Mouse (Mus musculus) heart, postnatal 10 days (tissue): Measurements from ENCODE around the gene Gas8. TPM values are rescaled to one million over a fixed set of nuclear protein-coding genes. Genes with fewer than 3 reads are reported as not detected.
"Not testable (repeated sequence)": the region's sequence is repeated elsewhere in the genome, so short reads cannot be mapped to it uniquely, and the experiment has no call there.

Experiments used
- DNase-seq, 2 experiments: peaks; one replicate each; pipeline ENCODE4 v3.0.0; 2021
- intact Hi-C: fragments of 180-260 bp; cut with DNase I; formaldehyde crosslinking; loops from one replicate; pipeline ENCODE4 v1.15.1; 2025
- total RNA-seq, 2 experiments: library from RNA; stranded (reverse); gene quantifications; 2 replicates each; pipeline ENCODE4 v1.2.3; 2021

Gene Gas8
- total RNA-seq, 2 experiments from 2014 or later: 6.1 to 7.1 TPM

DNA sequence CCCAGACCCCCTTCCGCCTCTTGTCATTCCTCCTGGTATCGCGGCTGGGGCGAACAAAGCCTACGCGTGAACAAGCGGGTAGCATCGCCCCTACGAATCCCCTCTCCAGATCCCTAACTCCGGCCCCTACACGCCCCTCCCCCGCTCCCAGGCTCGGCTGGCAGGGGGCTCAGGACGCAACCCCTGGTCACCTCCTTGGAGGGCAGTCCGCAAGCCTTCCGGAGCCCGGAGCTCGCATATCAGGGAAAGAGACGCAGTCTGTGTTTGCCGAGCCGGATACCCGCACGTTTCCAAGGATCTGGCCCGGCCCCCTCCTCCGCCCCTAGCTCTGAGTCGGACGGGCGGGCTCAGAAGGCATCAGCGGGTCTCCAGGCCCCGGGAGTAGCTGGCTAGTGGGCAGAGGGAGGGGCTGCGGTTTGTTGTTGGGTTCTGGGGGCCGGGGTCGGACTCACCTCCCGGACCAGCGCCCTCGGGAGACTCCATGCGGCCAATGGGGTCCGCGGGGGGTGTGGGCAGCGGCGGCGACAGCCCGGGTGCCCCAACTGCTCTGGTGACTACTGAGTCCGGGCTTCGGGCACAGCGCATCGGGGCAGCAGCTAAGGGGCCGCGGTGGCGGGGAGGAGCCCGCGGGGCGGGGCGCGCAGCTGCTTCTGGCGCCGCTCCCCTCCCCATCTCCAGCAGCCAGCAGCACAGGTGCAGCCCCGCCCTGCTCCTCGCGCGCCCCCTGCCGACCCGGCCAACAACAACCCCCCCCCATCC lies 3.7 kb upstream of the Gas8 start, which contains the start of gene Dbndd1:
Gene Dbndd1 (minus strand): TSS at position 683 of the 759 bp plus-strand sequence.
- DNase-seq: peak; percentile 20 to 38
- intact Hi-C loops: no loop called here

DNA sequence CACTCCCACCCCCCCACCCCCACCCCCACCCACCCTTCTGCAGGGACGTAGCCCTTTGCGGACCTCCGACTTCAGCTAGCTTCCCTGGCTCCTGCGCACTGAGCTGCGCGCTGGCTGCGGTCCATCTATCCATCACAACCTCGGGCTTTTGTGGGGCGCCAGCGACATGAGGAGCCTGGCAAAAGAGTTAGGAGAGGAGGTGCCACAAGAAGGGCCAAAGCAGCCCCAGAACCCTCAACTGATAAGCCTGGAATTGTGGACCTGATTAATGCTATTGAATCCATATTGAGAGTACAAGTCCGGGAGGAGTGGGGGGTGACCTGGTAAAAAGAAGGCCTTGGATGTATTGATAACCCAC lies 3.1 kb upstream of the Gas8 start:
- DNase-seq: no peak

DNA sequence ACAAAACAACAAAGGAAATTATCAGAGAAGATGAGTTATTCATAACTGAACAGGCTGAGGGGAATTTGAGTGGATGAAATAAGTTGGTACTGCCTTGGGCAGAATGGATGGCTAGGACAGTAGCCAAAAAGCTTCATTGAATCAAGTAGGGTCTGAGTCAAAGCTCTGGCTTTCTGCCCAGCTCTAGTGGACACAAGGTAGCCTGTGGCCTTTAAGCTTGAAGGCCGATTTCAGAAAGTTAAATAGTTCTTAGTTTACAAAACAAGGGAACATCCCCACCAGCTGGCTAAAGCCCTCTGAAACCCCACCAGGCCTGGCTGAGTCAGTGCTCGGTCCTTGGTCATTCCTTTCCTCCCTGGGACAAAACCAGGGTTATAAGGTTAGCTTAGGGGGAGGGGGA lies 2.0 kb upstream of the Gas8 start:
- DNase-seq: no peak
- intact Hi-C loops: no loop called here

More for the DNA sequence above, 3.1 kb upstream of the Gas8 start:
- intact Hi-C loops: no loop called here

DNA sequence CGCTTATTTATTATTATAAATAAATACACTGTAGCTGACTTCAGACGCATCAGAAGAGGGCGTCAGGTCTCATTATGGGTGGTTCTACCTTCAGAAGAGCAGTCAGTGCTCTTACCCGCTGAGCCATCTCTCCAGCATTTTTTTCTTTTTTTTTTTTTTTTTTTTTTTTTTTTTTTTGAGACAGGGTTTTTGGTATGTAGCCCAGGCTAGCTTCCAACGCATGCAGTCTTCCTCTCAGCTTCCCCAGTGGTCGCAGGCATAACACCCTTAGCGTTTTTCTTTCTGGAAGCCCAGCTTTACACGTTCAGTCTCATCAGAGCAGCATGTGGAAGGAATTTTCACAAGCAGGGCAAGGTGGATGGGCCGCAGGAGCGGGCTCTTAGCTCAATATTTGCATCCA lies 462 bp upstream of the Gas8 start:
- intact Hi-C loops: no loop called here
- no peak for DNase-seq

DNA sequence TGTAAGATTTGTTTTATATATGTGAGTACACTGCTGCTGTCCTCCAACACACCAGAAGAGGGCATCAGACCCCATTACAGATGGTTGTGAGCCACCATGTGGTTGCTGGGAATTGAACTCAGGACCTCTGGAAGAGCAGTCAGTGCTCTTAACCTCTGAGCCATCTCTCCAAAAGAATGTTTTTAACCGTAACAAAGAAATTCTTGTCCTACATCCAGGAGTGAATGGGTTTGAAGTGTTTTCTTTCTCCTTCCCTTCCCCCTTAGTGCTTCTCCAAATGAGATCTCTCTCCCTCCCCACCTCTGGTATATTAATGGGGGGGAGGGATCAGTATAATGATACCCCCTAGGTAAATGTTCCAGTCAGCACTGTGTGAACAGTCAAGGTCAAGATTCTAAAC lies 1.4 kb downstream of the Gas8 start:
- DNase-seq, intact Hi-C loops: not testable (repeated sequence)

DNA sequence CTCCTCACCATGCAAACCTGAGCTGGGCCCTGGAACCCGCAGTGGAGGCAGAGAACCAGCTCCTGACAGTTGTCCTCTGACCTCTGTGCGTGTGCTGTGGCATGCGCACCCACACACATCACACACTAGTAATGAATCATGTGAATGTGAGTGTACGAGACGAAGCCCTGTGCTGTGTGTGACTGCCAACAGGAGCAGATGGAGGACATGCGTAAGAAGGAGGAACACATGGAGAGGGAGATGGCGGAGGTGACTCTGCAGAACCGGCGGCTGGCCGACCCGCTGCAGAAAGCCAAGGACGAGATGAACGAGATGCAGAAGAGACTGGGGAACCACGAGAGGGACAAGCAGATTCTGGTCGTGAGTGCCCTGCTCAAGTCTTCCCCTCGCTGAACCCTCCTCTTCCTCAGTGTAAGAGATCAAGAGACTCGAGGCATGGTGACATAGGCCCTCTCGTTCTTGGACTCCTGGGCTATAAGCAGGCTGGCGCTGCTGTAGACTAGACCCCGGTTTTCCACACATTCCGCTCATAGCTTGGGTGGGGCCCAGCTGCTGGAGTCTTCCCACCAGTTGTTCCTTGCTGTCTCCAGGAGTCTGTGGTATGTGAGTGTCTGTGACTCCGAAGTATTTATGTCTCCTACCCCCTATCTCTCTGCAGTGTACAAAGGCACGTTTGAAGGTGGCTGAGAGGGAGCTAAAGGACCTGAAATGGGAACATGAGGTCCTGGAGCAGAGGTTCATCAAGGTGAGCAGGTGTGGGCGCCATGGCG lies 9.3 kb downstream of the Gas8 start:
- DNase-seq: no peak
- intact Hi-C loops: no loop called here

DNA sequence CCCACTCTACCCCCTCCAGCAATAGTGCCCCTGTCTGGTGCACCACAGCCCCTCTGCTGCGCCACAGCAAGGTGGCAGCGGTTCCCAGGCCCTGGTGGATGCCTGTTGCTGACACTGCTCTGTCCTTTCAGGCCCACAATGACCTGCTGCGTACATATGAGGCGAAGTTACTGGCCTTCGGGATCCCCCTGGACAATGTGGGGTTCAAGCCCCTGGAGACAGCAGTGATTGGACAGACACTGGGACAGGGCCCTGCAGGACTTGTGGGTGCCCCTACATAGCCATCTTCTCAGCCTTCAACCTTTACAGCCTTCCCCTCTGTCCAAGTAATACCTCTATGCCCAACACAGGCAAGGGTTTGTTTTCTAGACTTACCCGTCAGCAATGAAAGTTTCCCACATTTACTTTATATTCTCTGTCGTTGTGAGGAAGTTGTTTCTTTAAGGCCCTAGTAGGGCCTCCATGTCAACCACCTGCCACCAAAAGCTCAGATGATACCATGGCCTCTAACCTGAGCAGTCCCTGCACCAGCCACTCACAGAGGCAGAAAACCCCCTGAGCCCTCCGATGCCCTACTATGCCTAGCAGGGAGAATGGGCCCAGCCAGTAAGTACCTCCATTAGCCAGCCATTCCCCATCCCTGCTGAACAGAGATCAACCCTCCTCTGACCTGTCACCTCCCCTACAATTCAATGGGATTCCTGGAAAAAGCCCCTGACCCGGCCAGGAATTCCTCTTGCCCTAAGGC lies 17.8 kb downstream of the Gas8 start:
- intact Hi-C loops: no loop called here
- DNase-seq: no peak

DNA sequence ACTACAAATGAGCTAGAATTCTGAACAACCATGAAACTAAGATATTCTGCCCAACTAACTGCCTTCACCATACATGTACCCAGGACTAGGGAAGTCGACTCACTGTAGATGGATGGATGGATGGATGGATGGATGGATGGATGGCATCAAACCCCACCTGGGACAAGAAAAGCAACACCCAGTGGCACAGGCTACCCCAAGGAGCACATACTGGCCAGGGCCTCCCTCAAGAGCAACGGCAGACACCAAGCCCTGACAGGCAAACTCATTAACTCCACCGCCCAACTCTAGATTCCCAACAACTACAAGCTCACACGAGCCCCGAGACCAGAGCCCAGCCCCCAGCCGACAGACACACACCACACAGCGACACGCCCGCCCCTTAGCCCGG lies 18.4 kb downstream of the Gas8 start:
- no peak for DNase-seq
- intact Hi-C loops: no loop called here

DNA sequence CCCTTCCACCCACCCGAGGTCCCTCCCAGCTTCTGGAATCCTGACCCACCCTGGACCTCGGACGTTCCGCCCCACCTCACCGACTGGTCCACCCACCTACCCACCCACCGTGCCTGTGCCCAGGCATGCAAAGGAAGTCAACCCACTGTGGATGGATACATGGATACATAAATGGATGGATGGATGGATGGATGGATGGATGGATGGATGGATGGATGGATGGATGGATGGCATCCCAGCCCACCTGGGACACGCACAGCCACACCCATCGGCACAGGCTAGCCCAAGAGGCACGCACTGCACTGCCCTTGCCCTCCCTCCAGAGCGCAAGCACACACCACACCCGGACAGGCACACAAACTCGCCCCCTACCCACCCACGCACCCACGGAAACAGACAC lies 19.0 kb downstream of the Gas8 start:
- intact Hi-C loops: not testable (repeated sequence)
- DNase-seq: peak; percentile 22 to 34

DNA sequence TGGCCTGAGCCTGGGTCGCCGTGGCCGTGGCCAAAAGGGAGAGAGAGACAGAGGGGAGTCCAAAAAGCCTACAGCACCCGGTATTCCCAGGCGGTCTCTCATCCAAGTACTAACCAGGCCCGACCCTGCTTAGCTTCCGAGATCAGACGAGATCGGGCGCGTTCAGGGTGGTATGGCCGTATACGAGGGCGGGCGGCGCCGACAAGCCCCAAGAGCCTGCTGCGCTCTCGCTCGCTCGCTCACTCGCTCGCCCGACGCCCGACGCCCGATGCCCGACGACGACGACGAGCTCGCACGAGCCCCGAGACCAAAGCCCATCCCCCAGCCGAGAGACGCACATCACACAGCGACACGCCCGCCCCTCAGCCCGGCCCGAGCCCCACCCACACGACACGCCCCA lies 45.6 kb downstream of the Gas8 start:
- intact Hi-C loops, DNase-seq: not testable (repeated sequence)

DNA sequence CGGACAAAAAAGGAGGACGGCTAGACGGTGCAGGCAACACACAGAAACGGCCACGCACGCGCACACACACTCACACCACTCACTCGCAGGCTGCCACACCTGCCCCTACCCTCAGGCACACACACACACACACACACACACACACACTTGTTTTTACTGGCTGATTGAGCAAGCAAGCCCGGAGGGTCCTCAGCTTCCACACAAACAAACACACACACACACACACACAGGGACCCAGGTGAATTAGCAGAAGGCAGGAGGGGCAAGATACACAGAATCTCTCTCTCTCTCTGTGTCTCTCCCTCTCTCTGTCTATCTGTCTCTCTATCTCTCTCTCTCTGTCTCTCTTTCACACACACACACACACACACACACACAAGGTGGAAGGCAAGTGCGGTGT lies 56.8 kb downstream of the Gas8 start:
- DNase-seq: peak in 1 of 2 experiments; percentile 27
- intact Hi-C loops: not testable (repeated sequence)

Other genes with a start within 250 kb of the Gas8 start
- gene Fanca, start 200.3 kb upstream of the Gas8 start, total RNA-seq: 1 to 10 TPM; 6.5 to 7.4 TPM
- gene Spire2, start 186.1 kb upstream of the Gas8 start, total RNA-seq: under 1 TPM; 0.26 to 0.32 TPM
- 100 to 1,000 TPM; 161 to 167 TPM for gene Tcf25, start 145.1 kb upstream of the Gas8 start, total RNA-seq
- gene Mc1r, start 111.7 kb upstream of the Gas8 start, total RNA-seq: not detected
- under 1 TPM; 0.55 to 0.98 TPM for gene Tubb3, start 107.4 kb upstream of the Gas8 start, total RNA-seq
- 10 to 100 TPM; 57.2 to 65.2 TPM for gene Def8, start 95.3 kb upstream of the Gas8 start, total RNA-seq
- 10 to 100 TPM; 62.7 to 66.3 TPM for gene Afg3l1, start 40.9 kb upstream of the Gas8 start, total RNA-seq
- not detected for gene Dbndd1, start 3.4 kb upstream of the Gas8 start, total RNA-seq
- gene Rhou, start 135.1 kb downstream of the Gas8 start, total RNA-seq: 10 to 100 TPM; 11.2 to 13.1 TPM